Mouse (Mus musculus): ENCODE results near the gene Rhpn2. TPM values are rescaled to one million over a fixed set of nuclear protein-coding genes. Genes with fewer than 3 reads are reported as not detected.
A peak's percentile ranks its signal among the peaks of the same experiment; 100 is the strongest.

Gene Rhpn2
- polyA plus RNA-seq, 1 experiment, result 0.20 TPM

GRCm38 (mm10) chr7:35319755-35320154 is 14.2 kb upstream of the Rhpn2 start:
- TF ChIP-seq CTCF (IDR thresholded peaks at IDR 0.05; ENCODE audit: low read depth, low read length) (no peak), POLR2A (IDR thresholded peaks at IDR 0.05; ENCODE audit: borderline replicate concordance, low read depth, low read length) (no peak)
- peaks cover 5% of the 10 kb centered on the region for H3K4me1 ChIP-seq (ENCODE audit: control insufficient read depth, insufficient read depth, low read length)
- H3K4me3 ChIP-seq (ENCODE audit: insufficient read depth, low read length), result no peak overlapping the region
- no peak overlapping the region for H3K27ac ChIP-seq (ENCODE audit: insufficient read depth, low read depth, low read length)

DNA sequence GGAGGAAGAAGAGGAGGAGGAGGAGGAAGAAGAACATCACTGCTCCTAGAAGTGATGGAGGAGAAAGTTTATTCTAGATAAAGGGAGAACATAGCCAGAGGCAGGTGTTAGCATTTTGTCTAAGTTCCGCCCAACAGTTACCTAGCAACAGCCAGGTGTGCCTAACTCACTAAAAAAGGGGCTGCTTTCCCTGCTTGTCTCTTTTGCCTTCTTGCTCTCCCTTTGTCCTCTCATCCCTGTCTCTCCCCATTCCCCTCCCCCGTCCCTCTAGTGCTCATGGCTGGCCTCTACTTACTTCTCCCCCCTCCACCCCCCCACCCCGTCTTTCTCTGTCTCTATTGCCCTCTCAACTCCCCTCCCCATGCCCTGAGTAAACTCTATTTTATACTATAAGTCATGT is 11.8 kb upstream of the Rhpn2 start:
- peaks cover 3% of the 10 kb centered on the region for H3K4me1 ChIP-seq (ENCODE audit: control insufficient read depth, insufficient read depth, low read length)
- H3K27ac ChIP-seq (ENCODE audit: insufficient read depth, low read depth, low read length), result no peak overlapping the region
- H3K4me3 ChIP-seq (ENCODE audit: insufficient read depth, low read length), result no peak overlapping the region
- TF ChIP-seq POLR2A (IDR thresholded peaks at IDR 0.05; ENCODE audit: borderline replicate concordance, low read depth, low read length) (no peak), CTCF (IDR thresholded peaks at IDR 0.05; ENCODE audit: low read depth, low read length) (no peak)

GRCm38 (mm10) chr7:35322732-35323420 is 11.1 kb upstream of the Rhpn2 start:
- no peaks in the 10 kb centered on the region for H3K4me1 ChIP-seq (ENCODE audit: control insufficient read depth, insufficient read depth, low read length)
- TF ChIP-seq CTCF (IDR thresholded peaks at IDR 0.05; ENCODE audit: low read depth, low read length) (no peak), POLR2A (IDR thresholded peaks at IDR 0.05; ENCODE audit: borderline replicate concordance, low read depth, low read length) (no peak)
- no peak overlapping the region for H3K4me3 ChIP-seq (ENCODE audit: insufficient read depth, low read length)
- H3K27ac ChIP-seq (ENCODE audit: insufficient read depth, low read depth, low read length), result no peak overlapping the region

DNA sequence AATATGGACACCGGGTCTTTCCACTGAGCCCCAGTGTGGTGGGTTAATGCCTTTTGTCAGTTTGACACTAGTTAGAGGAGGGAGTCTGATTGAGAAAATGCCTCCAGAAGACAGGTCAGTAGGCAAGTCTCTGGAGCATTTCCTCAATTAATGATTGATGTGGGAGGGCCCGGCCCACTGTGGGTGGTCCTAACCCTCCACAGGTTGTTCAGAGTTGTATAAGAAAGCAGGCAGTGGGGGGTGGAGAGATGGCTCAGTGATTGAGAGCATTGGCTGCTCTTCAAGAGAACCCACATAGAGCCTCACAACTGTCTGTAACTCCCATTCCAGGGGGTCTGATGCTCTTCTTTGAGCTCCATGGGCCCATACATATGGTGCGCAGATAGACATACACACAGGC is 2.4 kb upstream of the Rhpn2 start:
- Histone ChIP-seq H3K4me3 (ENCODE audit: insufficient read depth, low read length) (no peak overlapping the region), H3K27ac (ENCODE audit: insufficient read depth, low read depth, low read length) (no peak overlapping the region), H3K4me1 (ENCODE audit: control insufficient read depth, insufficient read depth, low read length) (peaks cover 4% of the 10 kb centered on the region; the same call in 1 of the 2 replicates)
- TF ChIP-seq CTCF (IDR thresholded peaks at IDR 0.05; ENCODE audit: low read depth, low read length) (no peak), POLR2A (IDR thresholded peaks at IDR 0.05; ENCODE audit: borderline replicate concordance, low read depth, low read length) (no peak)

DNA sequence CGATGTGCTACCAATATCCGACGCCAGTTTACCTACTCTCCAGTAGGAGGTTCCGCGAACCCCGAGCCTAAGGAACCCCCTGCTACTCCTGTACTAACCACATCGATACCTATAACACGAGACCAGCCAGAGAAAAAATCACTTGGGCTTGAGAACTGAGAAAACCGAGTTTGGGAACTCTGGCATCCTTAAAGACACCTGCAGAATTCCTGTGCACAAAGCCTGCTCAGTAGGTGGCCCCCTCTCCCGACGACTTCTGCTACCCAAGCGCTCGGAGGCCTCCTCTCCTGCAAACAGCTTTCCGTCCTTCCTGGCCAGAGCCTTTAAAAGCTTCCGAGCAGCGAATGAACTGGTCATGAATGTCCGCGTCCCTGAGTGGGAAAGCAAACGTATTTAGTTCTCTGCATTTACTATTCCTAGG is 729 bp upstream of the Rhpn2 start:
- Histone ChIP-seq H3K4me1 (ENCODE audit: control insufficient read depth, insufficient read depth, low read length) (peaks cover 4% of the 10 kb centered on the region; the same call in 1 of the 2 replicates), H3K27ac (ENCODE audit: insufficient read depth, low read depth, low read length) (no peak overlapping the region)
- no peak for TF ChIP-seq CTCF (IDR thresholded peaks at IDR 0.05; ENCODE audit: low read depth, low read length)
- no peak for TF ChIP-seq POLR2A (IDR thresholded peaks at IDR 0.05; ENCODE audit: borderline replicate concordance, low read depth, low read length)

GRCm38 (mm10) chr7:35334527-35335452 is 820 bp downstream of the Rhpn2 start:
- TF ChIP-seq POLR2A (IDR thresholded peaks at IDR 0.05; ENCODE audit: borderline replicate concordance, low read depth, low read length) (no peak), CTCF (IDR thresholded peaks at IDR 0.05; ENCODE audit: low read depth, low read length) (no peak)
- peaks cover 4% of the 10 kb centered on the region; the same call in 1 of the 2 replicates for H3K4me1 ChIP-seq (ENCODE audit: control insufficient read depth, insufficient read depth, low read length)
- no peak overlapping the region for H3K27ac ChIP-seq (ENCODE audit: insufficient read depth, low read depth, low read length)
- H3K4me3 ChIP-seq (ENCODE audit: insufficient read depth, low read length), result peak overlapping the region; percentile 33

More for the DNA sequence above, 729 bp upstream of the Rhpn2 start:
- H3K4me3 ChIP-seq (ENCODE audit: insufficient read depth, low read length), result peak overlapping the region; percentile 33

- H3K27ac ChIP-seq (ENCODE audit: insufficient read depth, low read depth, low read length), result no peak overlapping the region
- TF ChIP-seq POLR2A (IDR thresholded peaks at IDR 0.05; ENCODE audit: borderline replicate concordance, low read depth, low read length), result no peak
- TF ChIP-seq CTCF (IDR thresholded peaks at IDR 0.05; ENCODE audit: low read depth, low read length), result no peak
- no peak overlapping the region for H3K4me3 ChIP-seq (ENCODE audit: insufficient read depth, low read length)
- H3K4me1 ChIP-seq (ENCODE audit: control insufficient read depth, insufficient read depth, low read length), result no peaks in the 10 kb centered on the region
These were observed 6.2 kb downstream of the Rhpn2 start for GRCm38 (mm10) chr7:35340196-35340595.

GRCm38 (mm10) chr7:35341282-35341681 is 7.3 kb downstream of the Rhpn2 start:
- TF ChIP-seq POLR2A (IDR thresholded peaks at IDR 0.05; ENCODE audit: borderline replicate concordance, low read depth, low read length), result no peak
- no peak for TF ChIP-seq CTCF (IDR thresholded peaks at IDR 0.05; ENCODE audit: low read depth, low read length)
- Histone ChIP-seq H3K4me1 (ENCODE audit: control insufficient read depth, insufficient read depth, low read length) (no peaks in the 10 kb centered on the region), H3K27ac (ENCODE audit: insufficient read depth, low read depth, low read length) (no peak overlapping the region), H3K4me3 (ENCODE audit: insufficient read depth, low read length) (no peak overlapping the region)

GRCm38 (mm10) chr7:35342498-35342897 is 8.5 kb downstream of the Rhpn2 start:
- TF ChIP-seq CTCF (IDR thresholded peaks at IDR 0.05; ENCODE audit: low read depth, low read length), result no peak
- no peak for TF ChIP-seq POLR2A (IDR thresholded peaks at IDR 0.05; ENCODE audit: borderline replicate concordance, low read depth, low read length)
- H3K4me1 ChIP-seq (ENCODE audit: control insufficient read depth, insufficient read depth, low read length), result no peaks in the 10 kb centered on the region

More at GRCm38 (mm10) chr7:35342498-35342897, 8.5 kb downstream of the Rhpn2 start:
- H3K4me3 ChIP-seq (ENCODE audit: insufficient read depth, low read length), result no peak overlapping the region
- H3K27ac ChIP-seq (ENCODE audit: insufficient read depth, low read depth, low read length), result no peak overlapping the region

Measured in bone marrow macrophage, adult 2 months (primary cell).